Mouse (Mus musculus) ES-E14 (cell line): ENCODE results near the gene Armh4. TPM values are rescaled to one million over a fixed set of nuclear protein-coding genes. Genes with fewer than 3 reads are reported as not detected.

ENCODE experiments used
- DNase-seq: peaks from one replicate; pipeline ENCODE4 v3.0.0-alpha.2; 2013; ENCODE audit warnings: low read depth, low spot score
- H3K27ac ChIP-seq: 2 replicates; pipeline ENCODE4 v1.5.1; 2012; ENCODE audit warnings: low read depth, mild to moderate bottlenecking, low read length, moderate library complexity, mixed read lengths; ENCODE audit not compliant: poor library complexity, insufficient read depth, severe bottlenecking
- H3K36me3 ChIP-seq: 2 replicates; pipeline ENCODE4 v1.6.1; 2012; ENCODE audit warnings: mild to moderate bottlenecking, low read length, moderate library complexity, mixed read lengths; ENCODE audit not compliant: control insufficient read depth, poor library complexity, insufficient read depth, severe bottlenecking
- H3K4me1 ChIP-seq, 2 experiments: fragments of 150-350 bp in 1 of 2; sonication (generic) in 1 of 2; 2 replicates each; pipeline ENCODE4 v1.6.1; 2012; ENCODE audit warnings: low read length in 2 of 2, mild to moderate bottlenecking in 1 of 2, mixed read lengths in 1 of 2; ENCODE audit not compliant: control insufficient read depth in 2 of 2, insufficient read depth in 2 of 2, poor library complexity in 1 of 2
- H3K4me3 ChIP-seq, 2 experiments: fragments of 150-350 bp in 1 of 2; sonication (generic) in 1 of 2; 2 replicates each; pipeline ENCODE4 v1.5.1; 2012; ENCODE audit warnings: low read length in 2 of 2, low read depth in 1 of 2, mild to moderate bottlenecking in 1 of 2, mixed read lengths in 1 of 2; ENCODE audit not compliant: insufficient read depth in 1 of 2, poor library complexity in 1 of 2, severe bottlenecking in 1 of 2
- H3K9ac ChIP-seq: 2 replicates; pipeline ENCODE4 v1.6.1; 2012; ENCODE audit warnings: low read depth, mild to moderate bottlenecking, low read length, mixed read lengths; ENCODE audit not compliant: poor library complexity, insufficient read depth, severe bottlenecking
- H3K9me3 ChIP-seq: fragments of 150-350 bp; sonication (generic); 2 replicates; pipeline ENCODE4 v1.6.1; 2012; ENCODE audit warnings: low read depth, mild to moderate bottlenecking, low read length; ENCODE audit not compliant: control insufficient read depth, insufficient read depth
- CHD2 ChIP-seq: IDR thresholded peaks from 2 replicates; pipeline ENCODE4 v1.6.1; 2014; ENCODE audit warnings: mild to moderate bottlenecking, low read depth, low read length, inconsistent platforms
- HCFC1 ChIP-seq: IDR thresholded peaks from 2 replicates; pipeline ENCODE4 v1.6.1; 2012; ENCODE audit warnings: low read length, inconsistent platforms, borderline replicate concordance; ENCODE audit not compliant: insufficient read depth
- MAFK ChIP-seq: IDR thresholded peaks from 2 replicates; pipeline ENCODE4 v1.6.1; 2014; ENCODE audit warnings: mild to moderate bottlenecking, low read depth, low read length, inconsistent platforms; ENCODE audit not compliant: insufficient read depth
- ZC3H11A ChIP-seq: IDR thresholded peaks from 2 replicates; pipeline ENCODE4 v1.6.1; 2012; ENCODE audit warnings: low read depth, mild to moderate bottlenecking, inconsistent platforms, low read length, borderline replicate concordance
- ZNF384 ChIP-seq: IDR thresholded peaks from 2 replicates; pipeline ENCODE4 v1.6.1; 2012; ENCODE audit warnings: low read depth, low read length, inconsistent platforms
- in situ Hi-C, 2 experiments: fragments of 600-800 bp; cut with MboI; formaldehyde crosslinking; loops; one replicate each; pipeline ENCODE4 v1.15.1; 2025; ENCODE audit warnings: low sequenced_read_pairs in 2 of 2, inconsistent platforms in 1 of 2; ENCODE audit not compliant: unreplicated experiment in 2 of 2
- total RNA-seq: library from RNA; depleted of rRNA; stranded (reverse); fragments of 300-350 nt; gene quantifications from 2 replicates; pipeline ENCODE4 v1.2.3, GENCODE M21; 2012; rRNA removed

Armh4 gene
- total RNA-seq, 1 experiment: 3.7 TPM

DNA sequence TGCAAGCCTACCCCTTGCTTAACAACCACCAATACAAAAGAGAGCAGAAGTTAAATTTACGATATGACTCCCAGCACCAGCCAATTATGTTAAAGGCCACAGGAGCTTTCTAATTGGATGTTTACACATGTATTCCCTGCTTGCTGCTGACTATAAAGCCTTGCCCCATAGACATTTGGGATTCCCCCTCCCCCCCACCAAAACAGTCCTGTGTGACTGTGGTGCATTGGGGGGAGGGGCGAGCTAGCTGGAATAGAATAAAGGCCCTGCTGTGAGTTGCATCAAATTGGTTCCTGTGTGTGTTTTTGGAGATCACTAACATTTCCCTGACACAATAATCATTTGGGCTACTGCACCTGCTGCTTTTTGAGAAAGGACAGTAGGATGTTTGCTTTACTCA lies 106.6 kb downstream of the Armh4 start:
- in situ Hi-C loops: no loop called here
- no peak for DNase-seq
- no peak overlapping the region for H3K9ac ChIP-seq
- TF ChIP-seq ZNF384 (no peak), CHD2 (no peak), MAFK (no peak), ZC3H11A (no peak), HCFC1 (no peak)
- no peaks in the 10 kb centered on the region for H3K9me3 ChIP-seq
- no peaks in the 10 kb centered on the region for H3K36me3 ChIP-seq
- no peaks in the 10 kb centered on the region for H3K4me1 ChIP-seq
- H3K4me3 ChIP-seq: no peak overlapping the region
- H3K27ac ChIP-seq: no peak overlapping the region

DNA sequence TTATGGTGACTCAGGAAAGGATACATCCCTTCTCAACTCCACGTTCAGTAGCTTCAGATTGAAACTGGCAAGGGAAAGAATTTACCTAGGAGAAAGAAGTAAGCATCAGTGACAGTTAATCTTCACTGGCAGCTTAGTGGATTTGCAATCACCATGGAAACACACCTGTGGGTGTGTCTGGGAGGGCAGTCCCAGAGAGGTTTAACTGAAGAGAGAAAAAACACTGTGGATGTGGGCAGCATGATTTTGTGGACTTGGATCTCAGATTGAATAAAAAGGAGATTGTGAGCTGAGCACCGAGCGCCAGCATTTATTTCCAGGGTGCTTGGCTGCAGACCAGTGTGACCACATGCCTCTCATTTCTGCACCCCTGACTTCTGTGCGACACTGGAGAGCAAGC lies 122.7 kb downstream of the Armh4 start:
- DNase-seq: no peak
- Histone ChIP-seq H3K4me1 (no peaks in the 10 kb centered on the region), H3K9ac (no peak overlapping the region), H3K27ac (no peak overlapping the region), H3K4me3 (no peak overlapping the region), H3K36me3 (no peaks in the 10 kb centered on the region), H3K9me3 (no peaks in the 10 kb centered on the region)
- in situ Hi-C loops: no loop called here
- TF ChIP-seq CHD2 (no peak), ZNF384 (no peak), ZC3H11A (no peak), HCFC1 (no peak), MAFK (no peak)

DNA sequence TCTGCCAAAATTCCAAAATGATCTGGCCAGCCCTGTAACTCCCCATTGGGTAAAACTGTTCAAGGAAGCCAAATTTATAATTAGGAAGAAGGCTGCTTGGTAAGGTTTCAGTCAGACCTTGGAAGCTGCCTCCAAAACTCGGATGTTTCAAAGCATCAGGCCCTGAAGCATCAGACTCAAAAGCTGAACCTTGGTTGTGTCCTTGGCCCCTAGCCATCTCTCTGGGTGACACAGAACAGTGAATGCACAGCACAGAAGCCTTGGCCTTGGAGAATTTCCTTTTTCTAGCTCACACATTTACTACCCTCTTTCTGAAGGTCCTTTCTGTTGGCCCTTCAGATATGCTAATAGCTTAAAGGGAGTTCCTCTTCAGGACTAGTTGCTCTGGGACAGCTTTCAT lies 134.0 kb downstream of the Armh4 start:
- DNase-seq: no peak
- Histone ChIP-seq H3K27ac (no peak overlapping the region), H3K9ac (no peak overlapping the region), H3K36me3 (no peaks in the 10 kb centered on the region), H3K4me1 (no peaks in the 10 kb centered on the region), H3K4me3 (no peak overlapping the region), H3K9me3 (no peaks in the 10 kb centered on the region)
- in situ Hi-C loops: no loop called here
- no peak for TF ChIP-seq ZC3H11A
- TF ChIP-seq CHD2: no peak
- TF ChIP-seq ZNF384: no peak
- no peak for TF ChIP-seq HCFC1

DNA sequence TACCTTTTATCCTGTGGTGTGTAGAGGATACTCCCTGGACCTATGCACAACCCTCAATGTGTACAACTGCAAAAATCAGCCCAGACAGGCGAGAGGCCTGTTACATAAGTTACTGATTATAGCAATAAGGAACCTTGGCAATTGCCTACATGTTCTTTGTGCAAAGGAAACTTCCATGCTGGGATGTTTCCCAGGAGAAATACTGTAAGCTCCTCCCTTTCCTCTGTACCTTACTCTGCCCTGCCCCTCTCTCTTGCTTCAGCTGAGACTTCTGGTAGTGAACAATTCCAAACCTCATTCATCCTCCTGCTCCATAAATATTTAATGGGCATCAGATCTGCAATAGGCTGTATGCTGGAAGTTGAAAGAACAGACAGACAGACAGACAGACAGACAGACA lies 145.8 kb downstream of the Armh4 start:
- Histone ChIP-seq H3K27ac (no peak overlapping the region), H3K36me3 (no peaks in the 10 kb centered on the region), H3K4me3 (no peak overlapping the region), H3K9ac (no peak overlapping the region), H3K9me3 (no peaks in the 10 kb centered on the region), H3K4me1 (no peaks in the 10 kb centered on the region)
- DNase-seq: no peak
- TF ChIP-seq MAFK (no peak), CHD2 (no peak), ZNF384 (no peak), ZC3H11A (no peak), HCFC1 (no peak)
- in situ Hi-C loops: no loop called here

DNA sequence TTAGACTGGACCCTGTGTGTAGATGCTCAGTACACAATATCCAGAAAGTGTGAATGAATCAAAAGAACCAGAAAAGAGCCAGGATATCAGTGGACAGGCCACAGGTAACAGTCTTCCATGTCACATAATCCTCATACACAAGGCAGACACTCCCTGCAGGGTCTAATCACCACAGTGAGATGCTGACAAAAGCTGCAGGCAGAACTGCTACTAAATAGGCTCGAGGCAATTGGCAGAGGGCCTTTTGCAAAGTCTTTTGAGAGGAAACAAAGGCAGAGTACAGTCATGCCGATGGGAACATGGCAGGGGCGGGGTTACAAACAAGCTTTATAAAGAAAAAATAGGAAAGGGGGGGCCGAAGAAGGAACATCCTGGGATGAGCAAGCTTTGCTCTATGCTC lies 157.1 kb downstream of the Armh4 start:
- TF ChIP-seq ZNF384 (0 out of 2 replicates have a peak, but pooled peaks have one; percentile 40), HCFC1 (no peak)
- H3K4me1 ChIP-seq: no peaks in the 10 kb centered on the region; a peak in 1 of 4 replicates
- DNase-seq: peak; percentile 28

More for the DNA sequence above, 157.1 kb downstream of the Armh4 start:
- no peaks in the 10 kb centered on the region for H3K9me3 ChIP-seq
- no peaks in the 10 kb centered on the region for H3K36me3 ChIP-seq
- in situ Hi-C loops: no loop called here
- H3K9ac ChIP-seq: no peak overlapping the region
- H3K4me3 ChIP-seq: no peak overlapping the region
- H3K27ac ChIP-seq: no peak overlapping the region

Other genes with a start within 250 kb of the Armh4 start
- gene Olfr722, start 118.6 kb upstream of the Armh4 start, total RNA-seq: not detected in 2 replicates
- gene Olfr723, start 148.4 kb upstream of the Armh4 start, total RNA-seq: not detected in 2 replicates
- gene Olfr724, start 179.9 kb upstream of the Armh4 start, total RNA-seq: not detected in 2 replicates